Mouse (Mus musculus): ENCODE results near the gene Arg1.
A peak's percentile ranks its signal among the peaks of the same experiment; 100 is the strongest.

Gene Arg1

DNA sequence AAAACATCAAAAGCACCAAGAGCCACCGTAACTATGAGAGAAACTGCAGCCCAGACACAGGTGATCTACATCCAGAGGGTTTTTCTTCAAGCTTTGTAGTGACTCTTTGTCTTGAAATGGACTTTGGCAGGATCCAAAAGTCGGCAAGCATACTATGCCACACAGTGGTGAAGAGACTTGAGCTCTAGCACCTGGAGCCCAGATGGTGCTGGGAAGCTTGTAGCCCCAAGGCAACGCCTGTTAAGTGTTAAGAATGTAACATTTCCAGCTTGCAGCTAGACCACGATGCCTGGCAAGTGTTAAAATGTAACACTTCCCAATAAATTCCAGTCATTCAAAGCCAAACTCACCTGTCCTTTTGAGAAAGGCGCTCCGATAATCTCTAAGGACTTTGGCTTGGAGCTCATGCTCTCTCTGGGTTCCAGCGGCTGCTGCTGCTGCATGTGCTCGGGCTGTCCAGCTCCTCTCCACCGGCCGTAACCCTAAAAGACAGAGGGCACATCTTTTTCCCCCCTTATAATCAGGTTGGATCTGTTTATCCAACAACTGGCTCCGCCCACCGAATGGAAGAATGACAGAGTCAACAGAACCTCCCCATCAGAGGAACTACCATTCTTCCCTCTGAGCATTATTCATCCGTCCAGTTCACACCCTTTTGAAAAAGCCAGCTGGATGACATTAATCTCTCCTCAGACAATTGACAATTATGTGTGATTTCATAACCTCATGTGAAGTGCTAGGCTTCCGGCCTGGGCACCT, at the start of gene Arg1:
Arg1 (minus strand) TSS at position 523 of the 759 bp plus-strand sequence.
- no peak for DNase-seq (ENCODE audit: low spot score)

DNA sequence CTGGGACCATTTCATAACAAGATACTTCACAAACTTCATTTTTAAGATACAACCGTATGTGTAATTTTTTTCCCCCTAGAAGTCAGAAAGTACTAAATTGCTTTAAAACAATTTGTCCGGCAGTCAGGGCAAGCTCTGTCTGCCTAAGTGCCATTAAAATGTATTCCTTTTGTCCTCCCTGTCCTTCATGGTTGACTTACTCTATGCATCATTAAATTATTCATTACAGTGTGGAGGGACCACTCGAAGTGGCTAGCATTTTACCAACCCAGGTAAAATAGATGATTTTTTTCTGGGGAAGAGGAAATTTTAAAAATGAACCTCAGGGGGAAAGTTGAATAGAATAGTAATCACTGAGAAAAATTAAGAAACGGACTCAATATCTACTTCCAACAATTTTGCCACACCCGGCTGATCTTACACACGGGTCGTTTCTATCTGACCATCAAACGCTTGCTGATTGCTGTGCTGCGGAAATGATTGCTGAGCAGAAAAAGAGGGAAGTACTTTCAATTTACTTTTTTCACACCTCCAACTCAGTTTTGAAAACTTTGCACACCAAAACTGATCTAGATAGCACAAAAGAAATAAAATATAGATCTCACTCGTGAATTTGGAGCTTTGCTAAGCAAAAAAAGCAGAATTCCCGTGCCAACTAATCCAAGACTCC, 46.7 kb upstream of the Arg1 start:
- no peak for DNase-seq (ENCODE audit: low spot score)

- no peak for DNase-seq (ENCODE audit: low spot score)
These were observed 46.1 kb upstream of the Arg1 start for GRCm38 (mm10) chr10:24973385-24973784.

- DNase-seq (ENCODE audit: low spot score): no peak
These were observed 45.6 kb upstream of the Arg1 start for GRCm38 (mm10) chr10:24972923-24973322.

- DNase-seq (ENCODE audit: low spot score): no peak
These were observed 38.7 kb upstream of the Arg1 start for GRCm38 (mm10) chr10:24965821-24966550.

DNA sequence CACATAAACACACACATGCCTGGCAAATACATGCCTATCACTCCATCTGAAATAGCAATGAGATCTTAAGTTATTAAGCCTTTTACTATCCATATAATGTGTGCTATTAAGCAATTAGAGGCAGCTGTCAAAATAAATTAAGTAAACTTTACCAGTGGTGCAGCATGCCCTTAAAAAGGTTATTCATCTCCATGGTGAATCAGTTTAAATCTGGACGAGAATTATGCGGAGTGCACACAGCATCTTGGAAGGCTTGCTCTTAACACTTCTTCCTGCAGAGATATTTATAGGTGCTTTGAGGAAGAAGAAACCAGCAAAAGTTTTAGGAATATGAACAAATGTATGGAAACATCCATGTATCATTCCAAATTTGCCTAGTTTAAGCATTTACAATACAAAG, 34.6 kb upstream of the Arg1 start:
- no peak for DNase-seq (ENCODE audit: low spot score)

DNA sequence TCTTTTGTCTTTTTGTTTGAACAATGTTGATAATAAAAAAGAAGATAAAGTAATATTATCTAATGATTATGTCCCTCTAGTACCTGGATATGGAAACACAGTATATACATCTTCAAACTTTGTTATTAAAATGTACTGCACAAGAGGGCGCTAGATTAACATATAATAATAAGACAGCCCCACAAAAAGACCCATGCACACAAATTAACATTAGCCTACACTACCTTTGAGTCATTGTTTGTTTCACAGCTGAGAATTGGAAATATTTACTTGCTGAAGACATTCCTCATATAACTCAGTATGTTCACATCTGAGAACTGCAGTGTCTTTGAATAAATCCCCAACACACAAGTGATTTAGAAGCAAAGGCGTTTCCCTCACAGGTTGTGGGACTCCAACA, 33.8 kb upstream of the Arg1 start:
- DNase-seq (ENCODE audit: low spot score): peak; percentile 35

- no peak for DNase-seq (ENCODE audit: low spot score)
These were observed 32.0 kb upstream of the Arg1 start for GRCm38 (mm10) chr10:24959043-24959916.

DNA sequence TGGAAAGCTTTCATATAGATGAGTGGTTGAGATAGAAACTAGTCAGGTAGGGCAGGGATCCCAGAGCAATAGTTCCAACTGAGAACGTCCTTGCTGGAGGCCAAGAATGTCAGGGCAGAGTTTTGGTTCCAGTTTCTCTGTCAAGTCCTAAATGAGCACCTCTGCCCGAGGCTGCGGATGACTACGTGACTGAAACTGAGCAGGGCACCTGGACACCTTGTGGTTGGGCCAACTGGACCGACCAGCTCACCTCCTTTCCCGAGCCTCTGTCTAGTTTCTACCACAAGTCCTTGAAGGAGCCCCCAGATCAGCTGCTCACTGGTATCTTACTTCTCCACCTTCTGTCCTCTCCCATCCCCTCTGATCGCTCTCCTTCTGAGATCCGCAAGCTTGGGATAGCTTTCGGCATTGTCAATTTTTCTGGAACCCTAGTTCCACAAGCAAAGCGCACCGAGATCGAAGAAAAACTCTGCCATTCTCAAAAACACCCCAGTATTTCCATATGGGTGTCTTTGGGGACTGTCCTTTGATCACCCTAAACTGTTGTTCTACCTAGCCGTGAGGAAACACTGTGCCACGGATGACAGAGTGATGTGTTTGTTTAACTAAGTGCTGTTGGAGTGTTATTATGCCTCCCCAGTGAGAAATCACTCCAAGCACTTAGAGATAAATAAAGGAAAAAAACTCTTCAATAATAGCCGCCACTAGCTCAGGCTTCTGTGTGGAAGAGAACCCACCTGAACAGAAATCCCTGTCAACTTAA, 31.2 kb upstream of the Arg1 start:
- DNase-seq (ENCODE audit: low spot score): no peak

GRCm38 (mm10) chr10:24953876-24954275, 26.6 kb upstream of the Arg1 start:
- no peak for DNase-seq (ENCODE audit: low spot score)

DNA sequence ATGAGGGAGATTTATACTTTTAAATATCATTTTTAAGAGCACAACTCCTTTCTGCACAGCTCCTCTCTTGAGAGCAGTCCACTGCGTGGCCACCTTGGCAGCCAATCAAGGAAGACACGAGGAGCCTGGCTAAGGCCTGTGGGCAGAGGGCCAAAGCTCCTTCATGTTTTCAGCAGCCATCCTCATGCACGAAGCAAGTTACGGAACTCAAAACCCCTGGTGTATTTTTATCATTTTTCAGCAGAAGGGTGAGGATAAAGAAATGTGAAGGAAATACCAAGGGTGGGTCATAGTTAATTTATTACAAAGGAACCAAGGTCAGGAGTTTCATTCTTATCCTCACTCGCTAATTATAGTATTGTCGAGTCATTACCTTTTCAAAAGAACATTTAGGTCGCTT, 25.3 kb upstream of the Arg1 start:
- DNase-seq (ENCODE audit: low spot score): peak; percentile 58

- DNase-seq (ENCODE audit: low spot score): peak; percentile 70
These were observed 24.3 kb upstream of the Arg1 start for GRCm38 (mm10) chr10:24951575-24951974.

DNA sequence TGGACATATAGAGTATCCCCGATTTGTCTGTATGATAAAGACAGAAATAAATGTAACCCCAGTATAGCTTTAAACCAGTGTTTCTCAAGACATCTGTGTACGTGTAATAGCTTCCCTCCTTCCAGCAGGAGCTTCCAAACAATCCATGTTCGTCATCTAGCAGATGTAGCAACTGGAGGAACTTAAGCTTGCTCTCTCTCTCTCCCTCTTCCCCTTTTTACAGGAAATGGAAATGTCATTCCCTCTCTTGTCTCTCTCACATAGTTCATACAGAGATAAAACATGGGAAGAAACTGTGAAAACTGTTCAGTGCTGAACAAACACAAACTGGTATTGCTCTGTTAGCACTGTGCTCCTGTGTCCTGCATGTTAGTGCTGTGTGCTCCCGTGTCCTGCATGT, 22.9 kb upstream of the Arg1 start:
- no peak for DNase-seq (ENCODE audit: low spot score)

DNA sequence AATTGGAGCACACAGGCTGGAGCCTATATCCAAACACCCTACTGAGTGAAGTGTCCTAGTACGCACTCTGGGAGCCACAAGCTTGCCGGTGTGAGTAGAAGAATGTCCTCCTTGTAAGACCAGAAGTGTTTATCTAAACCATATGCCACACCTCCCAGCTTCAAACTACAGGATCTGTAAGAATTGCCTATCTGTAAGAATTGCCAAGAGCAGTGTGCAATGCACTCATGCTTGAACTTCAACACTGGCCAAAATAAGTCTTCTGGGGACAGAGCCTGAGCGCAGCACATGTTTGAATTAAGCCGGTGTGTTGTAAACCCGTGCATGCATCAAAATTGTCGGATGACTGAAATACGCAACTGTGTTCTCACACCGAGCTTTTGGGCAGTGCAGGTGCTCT, 21.0 kb upstream of the Arg1 start:
- DNase-seq (ENCODE audit: low spot score): no peak

DNA sequence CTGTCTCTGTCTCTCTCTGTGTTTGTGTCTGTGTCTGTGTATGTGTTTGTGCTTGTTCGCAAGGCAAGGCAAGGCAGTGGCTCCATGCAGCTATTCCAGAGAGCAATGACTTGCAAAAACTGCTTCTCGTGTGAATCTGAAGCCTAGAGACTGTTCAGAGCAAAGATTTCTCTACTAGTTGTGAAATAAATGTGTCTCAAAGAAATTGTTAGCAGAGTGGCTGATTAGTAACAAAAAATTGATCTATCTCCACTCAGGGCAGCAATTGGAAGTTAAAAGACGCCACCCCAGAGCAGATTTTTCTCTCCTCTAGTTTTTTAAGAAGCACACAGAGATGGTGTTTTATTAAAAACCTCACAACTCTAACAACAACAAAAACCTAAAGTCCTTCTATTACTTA, 20.6 kb upstream of the Arg1 start:
- no peak for DNase-seq (ENCODE audit: low spot score)

GRCm38 (mm10) chr10:24930143-24930542, 2.9 kb upstream of the Arg1 start:
- no peak for DNase-seq (ENCODE audit: low spot score)

DNA sequence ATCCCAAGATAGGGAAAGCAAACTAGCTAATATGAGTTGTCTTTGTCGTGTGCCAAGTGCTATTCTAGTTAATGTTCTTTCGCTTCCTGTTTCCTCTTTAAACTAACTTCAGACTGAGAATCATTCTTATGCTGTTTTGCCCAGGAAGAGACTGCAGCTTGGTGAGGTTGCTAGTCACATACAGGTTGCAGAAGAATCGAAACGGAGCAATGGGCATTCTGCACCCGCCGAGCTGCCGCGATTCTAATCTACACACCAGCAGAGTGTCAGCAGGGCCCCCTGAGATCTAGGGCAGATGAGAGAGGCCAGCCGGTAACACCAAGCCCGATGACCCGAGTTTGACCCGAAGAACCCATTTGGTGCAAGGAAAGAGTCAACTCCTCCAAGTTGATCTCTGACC, 788 bp upstream of the Arg1 start:
- DNase-seq (ENCODE audit: low spot score): no peak

DNA sequence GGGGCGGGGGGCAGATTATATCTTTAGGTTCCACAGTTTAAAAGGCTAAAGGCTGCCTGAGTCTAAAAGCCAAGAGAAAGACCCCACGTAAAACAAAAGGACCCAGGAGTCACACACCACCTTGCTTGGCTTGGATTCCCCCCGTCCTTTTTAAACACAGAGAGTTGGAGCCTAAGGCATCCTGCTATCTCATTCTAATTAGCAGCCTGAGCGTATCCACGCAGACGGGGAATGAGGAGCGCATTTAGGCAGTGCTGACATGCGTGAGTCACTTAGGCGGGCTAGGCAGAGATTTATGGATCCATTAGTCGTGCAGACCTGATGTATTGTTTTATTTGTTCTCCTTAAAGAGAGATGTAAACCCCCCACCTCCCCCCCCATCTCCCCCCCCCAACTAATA, 904 bp downstream of the Arg1 start:
- DNase-seq (ENCODE audit: low spot score): no peak

DNA sequence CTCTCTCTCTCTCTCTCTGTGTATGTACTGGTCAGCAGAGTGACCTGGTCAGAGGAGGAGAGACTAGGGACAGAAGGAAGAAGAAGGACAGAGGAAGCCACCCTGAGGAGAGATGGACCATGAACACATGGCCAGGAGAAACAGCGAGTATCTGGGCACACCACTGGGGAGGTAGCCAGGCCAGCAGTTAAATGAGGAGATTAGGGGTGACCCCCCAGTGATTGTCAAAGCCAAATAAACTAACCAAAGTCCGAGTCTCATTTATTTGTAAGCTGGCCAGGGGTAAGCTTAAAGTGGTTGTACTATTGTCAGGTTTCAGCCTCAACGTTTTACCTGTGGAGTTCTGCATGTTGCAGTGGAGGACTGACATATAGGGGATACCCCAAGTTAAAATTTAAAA, 3.0 kb downstream of the Arg1 start:
- DNase-seq (ENCODE audit: low spot score): no peak

DNA sequence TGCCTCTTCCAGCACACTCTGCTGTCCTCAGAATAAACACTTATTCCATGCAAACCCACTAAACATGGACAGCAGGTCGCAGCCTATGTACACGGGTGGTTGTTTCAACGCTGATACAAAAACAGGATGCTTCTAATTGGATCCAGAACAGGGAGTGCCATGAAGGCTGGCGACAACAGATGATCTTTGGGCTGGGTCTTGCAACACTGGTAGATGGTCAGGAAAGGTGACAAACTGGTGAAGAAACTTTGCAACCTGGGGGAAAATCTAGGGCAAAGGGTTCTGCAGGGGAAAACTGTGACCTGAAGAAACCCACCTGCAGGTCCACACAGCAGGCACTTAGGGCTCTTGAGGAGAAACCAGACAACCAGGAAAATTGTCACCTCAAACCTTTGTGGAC, 4.3 kb downstream of the Arg1 start:
- no peak for DNase-seq (ENCODE audit: low spot score)

DNA sequence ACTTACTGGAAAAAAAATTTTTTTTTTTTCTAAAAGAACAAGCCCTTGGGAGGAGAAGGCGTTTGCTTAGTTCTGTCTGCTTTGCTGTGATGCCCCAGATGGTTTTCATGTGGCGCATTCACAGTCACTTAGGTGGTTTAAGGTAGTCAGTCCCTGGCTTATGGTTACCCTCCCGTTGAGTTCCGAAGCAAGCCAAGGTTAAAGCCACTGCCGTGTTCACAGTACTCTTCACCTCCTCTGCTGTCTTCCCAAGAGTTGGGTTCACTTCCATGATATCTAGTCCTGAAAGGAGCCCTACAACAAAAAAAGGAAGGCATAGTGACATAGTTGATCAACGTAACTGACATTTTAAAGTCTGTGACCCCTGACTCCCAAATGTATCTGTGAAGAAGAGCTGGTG, 11.8 kb downstream of the Arg1 start:
- DNase-seq (ENCODE audit: low spot score): no peak

All from adipocyte (in vitro differentiated cells).